Mouse (Mus musculus) layer of hippocampus, adult 2 months (tissue): ENCODE results near the gene Eid1. TPM values are rescaled to one million over a fixed set of nuclear protein-coding genes. Genes with fewer than 3 reads are reported as not detected.

Experiments
- DNase-seq, 2 experiments: peaks; one replicate each; pipeline ENCODE4 v3.0.0; 2022; ENCODE audit warnings: low spot score in 2 of 2
- H3K27ac ChIP-seq: fragments of 200-600 bp; 2 replicates; pipeline ENCODE4 v1.8.1; 2022
- H3K4me3 ChIP-seq: fragments of 200-600 bp; 2 replicates; pipeline ENCODE4 v1.8.1; 2022; ENCODE audit warnings: mild to moderate bottlenecking
- CTCF ChIP-seq: fragments of 200-600 bp; conservative IDR thresholded peaks from 2 replicates; pipeline ENCODE4 v1.8.1; 2022; ENCODE audit warnings: antibody characterized with exemption, mild to moderate bottlenecking, moderate library complexity
- total RNA-seq, 2 experiments: library from RNA; stranded (reverse); gene quantifications; 2 replicates each; pipeline ENCODE4 v1.2.3; 2021

The Eid1 gene
- total RNA-seq, 2 experiments from 2014 or later, result 246 to 261 TPM

DNA sequence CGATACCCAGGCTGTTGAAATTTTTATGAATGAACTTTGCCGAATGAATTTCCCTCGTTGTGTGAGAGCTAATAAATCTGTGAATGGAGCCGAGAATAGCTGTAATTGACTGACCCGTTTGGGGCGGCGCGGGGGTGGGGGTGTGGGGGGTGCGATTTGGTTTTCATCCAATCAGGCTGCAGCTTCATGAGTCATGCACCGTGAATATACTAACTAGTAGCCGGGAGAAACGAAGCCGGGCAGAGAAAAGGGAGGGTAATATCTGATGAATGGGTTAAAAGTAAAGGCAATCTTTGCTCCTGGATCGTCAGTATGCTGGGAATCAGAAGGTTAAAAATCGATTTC, 51.2 kb downstream of the Eid1 start, which contains the start of gene Shc4:
Gene Shc4, minus strand, starts transcription at position 63 of the 345 bp plus-strand sequence.
- H3K27ac ChIP-seq, result 0 out of 2 replicates have a peak within 1 kb of the TSS, but pooled peaks have one; percentile 43
- peak within 1 kb of the TSS; percentile 60 for H3K4me3 ChIP-seq
- no peak for TF ChIP-seq CTCF
- no peak for DNase-seq

Other genes with a start within 250 kb of the Eid1 start
- gene Gm9913, start 168.0 kb upstream of the Eid1 start, total RNA-seq, result under 1 TPM; 0.33 to 0.49 TPM
- 10 to 100 TPM in 1 of 2 experiments, 1 to 10 TPM in 1; 8.7 to 10.4 TPM for gene Fbn1, start 165.1 kb upstream of the Eid1 start, total RNA-seq
- 1 to 10 TPM; 3.2 to 4.1 TPM for gene Cep152, start 48.0 kb upstream of the Eid1 start, total RNA-seq
- gene Shc4, start 51.1 kb downstream of the Eid1 start, total RNA-seq, result 1 to 10 TPM; 4.1 to 4.2 TPM
- 10 to 100 TPM; 94.4 to 97.7 TPM for gene Secisbp2l, start 109.8 kb downstream of the Eid1 start, total RNA-seq
- 10 to 100 TPM; 25.8 to 26.0 TPM for gene Galk2, start 186.0 kb downstream of the Eid1 start, total RNA-seq
- gene Cops2, start 186.0 kb downstream of the Eid1 start, total RNA-seq, result 100 to 1,000 TPM; 111 to 119 TPM